Mouse (Mus musculus) midbrain, embryonic 16.5 days (tissue): ENCODE data around the gene Gatd1. TPM values are rescaled to one million over a fixed set of nuclear protein-coding genes. Genes with fewer than 3 reads are reported as not detected.
"Not testable (repeated sequence)": the region's sequence is repeated elsewhere in the genome, so short reads cannot be mapped to it uniquely, and the experiment has no call there.

ENCODE experiments used
- ATAC-seq: fragments of 200-750 bp; cut with Nextera tagmentation; 2 replicates; pipeline ENCODE4 v1.8.0; 2017; ENCODE audit warnings: moderate TSS enrichment
- H3K27ac ChIP-seq: fragments of 300-500 bp; sonication (generic); 2 replicates; pipeline ENCODE4 v1.5.1; 2014; ENCODE audit warnings: mild to moderate bottlenecking, low read length, mixed read lengths
- H3K27me3 ChIP-seq: fragments of 300-500 bp; sonication (generic); 2 replicates; pipeline ENCODE4 v1.6.1; 2014; ENCODE audit warnings: low read depth, low read length, mixed read lengths; ENCODE audit not compliant: control insufficient read depth, insufficient read depth
- H3K36me3 ChIP-seq: fragments of 300-500 bp; sonication (generic); 2 replicates; pipeline ENCODE4 v1.6.1; 2014; ENCODE audit warnings: mild to moderate bottlenecking, low read length, moderate library complexity, mixed read lengths; ENCODE audit not compliant: control insufficient read depth, insufficient read depth
- H3K4me1 ChIP-seq: fragments of 300-500 bp; sonication (generic); 2 replicates; pipeline ENCODE4 v1.6.1; 2014; ENCODE audit warnings: mild to moderate bottlenecking, low read length, mixed read lengths; ENCODE audit not compliant: control insufficient read depth, insufficient read depth
- H3K4me2 ChIP-seq: fragments of 300-500 bp; sonication (generic); 2 replicates; pipeline ENCODE4 v1.6.1; 2014; ENCODE audit warnings: mild to moderate bottlenecking, low read length, mixed read lengths
- H3K4me3 ChIP-seq: fragments of 300-500 bp; sonication (generic); 2 replicates; pipeline ENCODE4 v1.5.1; 2014; ENCODE audit warnings: low read depth, mild to moderate bottlenecking, low read length, moderate library complexity, mixed read lengths
- H3K9ac ChIP-seq: fragments of 300-500 bp; sonication (generic); 2 replicates; pipeline ENCODE4 v1.6.1; 2014; ENCODE audit warnings: low read depth, low read length, mixed read lengths
- H3K9me3 ChIP-seq: fragments of 300-500 bp; sonication (generic); replicated peaks from 2 replicates; pipeline ENCODE4 v1.6.1; 2014; ENCODE audit warnings: mild to moderate bottlenecking, low read length, mixed read lengths; ENCODE audit not compliant: control insufficient read depth, poor library complexity, severe bottlenecking
- WGBS: fragments of 180-500 bp; shearing (Covaris S2); extraction: QIAGEN DNeasy Blood & Tissue Kit; methylation state at CpG from one replicate; pipeline ENCODE4 v1.1.7; 2014; 5-methylcytosine and 5-hydroxymethylcytosine counted together
- polyA plus RNA-seq: library from polyadenylated mRNA; unstranded; fragments of >200 nt; fragmentation: Nextera tagmentation; extraction: Ambion mirVana; gene quantifications from 2 replicates; pipeline ENCODE4 v1.2.1, GENCODE M21; 2015

Gatd1 gene
- polyA plus RNA-seq, 1 experiment from 2014 or later = 54.9 TPM

DNA sequence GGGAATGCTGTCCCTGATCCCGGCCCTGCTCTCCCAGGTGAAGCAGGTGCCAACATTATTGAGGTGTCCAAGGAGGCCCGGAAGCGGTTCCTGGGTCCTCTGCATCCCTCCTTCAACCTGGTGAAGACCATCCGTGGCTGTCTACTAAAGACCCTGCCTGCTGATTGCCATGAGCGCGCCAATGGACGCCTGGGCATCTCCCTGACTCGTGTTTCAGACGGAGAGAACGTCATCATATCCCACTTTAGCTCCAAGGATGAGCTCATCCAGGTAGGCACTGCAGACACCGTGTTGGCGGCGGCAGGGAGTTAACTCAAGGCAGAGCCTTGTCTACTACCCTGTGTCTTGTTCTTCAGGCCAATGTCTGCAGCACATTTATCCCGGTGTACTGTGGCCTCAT lies 43.3 kb upstream of the Gatd1 start:
- H3K4me2 ChIP-seq = no peak overlapping the region
- H3K27ac ChIP-seq = no peak overlapping the region
- no peaks in the 10 kb centered on the region for H3K9me3 ChIP-seq
- H3K36me3 ChIP-seq = peaks cover 4% of the 10 kb centered on the region; the same call in 1 of the 2 replicates
- no peak overlapping the region for H3K4me3 ChIP-seq
- 94% methylated on average over 14 of the region's 14 CpGs for WGBS
- H3K9ac ChIP-seq = no peak overlapping the region
- peaks cover 24% of the 10 kb centered on the region for H3K27me3 ChIP-seq
- H3K4me1 ChIP-seq = peaks cover 18% of the 10 kb centered on the region
- no peak for ATAC-seq

DNA sequence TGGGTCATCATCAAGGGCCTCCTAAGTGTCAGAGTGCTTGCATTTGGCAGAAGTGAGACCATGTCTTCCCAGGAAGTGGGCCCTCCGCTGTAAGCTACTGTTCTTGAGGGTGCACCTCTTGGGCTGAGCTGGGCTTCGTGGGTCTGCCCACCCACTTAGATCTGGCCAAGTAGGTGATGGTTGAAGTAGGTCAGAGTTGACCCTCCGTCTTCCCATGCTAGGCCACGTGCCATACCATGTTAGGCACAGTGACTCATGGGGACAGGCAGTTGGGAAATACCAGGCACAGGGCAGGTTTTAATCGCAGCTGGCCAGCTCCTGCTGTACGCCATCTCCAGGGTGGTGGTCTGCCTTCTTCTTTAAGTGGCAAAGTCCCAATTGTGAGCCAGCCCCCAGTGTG lies 42.8 kb upstream of the Gatd1 start:
- Histone ChIP-seq H3K9me3 (no peaks in the 10 kb centered on the region), H3K27me3 (peaks cover 19% of the 10 kb centered on the region), H3K27ac (no peak overlapping the region), H3K4me3 (no peak overlapping the region), H3K4me2 (peak overlapping the region; percentile 74; the same call in 1 of the 2 replicates), H3K4me1 (peaks cover 13% of the 10 kb centered on the region), H3K9ac (no peak overlapping the region), H3K36me3 (peaks cover 8% of the 10 kb centered on the region)
- no peak for ATAC-seq
- 90% methylated on average over 6 of the region's 6 CpGs for WGBS

- Histone ChIP-seq H3K9ac (peak overlapping the region; percentile 78), H3K27me3 (peaks cover 9% of the 10 kb centered on the region), H3K36me3 (peaks cover 16% of the 10 kb centered on the region), H3K4me1 (peaks cover 10% of the 10 kb centered on the region), H3K4me3 (peak overlapping the region; percentile 76), H3K27ac (peak overlapping the region; percentile 65), H3K9me3 (no peaks in the 10 kb centered on the region), H3K4me2 (peak overlapping the region; percentile 74)
- WGBS = 3% methylated on average over 23 of the region's 23 CpGs
- peak; percentile 25 for ATAC-seq
Measured at GRCm38 (mm10) chr7:141455610-141456314, 41.8 kb upstream of the Gatd1 start.

DNA sequence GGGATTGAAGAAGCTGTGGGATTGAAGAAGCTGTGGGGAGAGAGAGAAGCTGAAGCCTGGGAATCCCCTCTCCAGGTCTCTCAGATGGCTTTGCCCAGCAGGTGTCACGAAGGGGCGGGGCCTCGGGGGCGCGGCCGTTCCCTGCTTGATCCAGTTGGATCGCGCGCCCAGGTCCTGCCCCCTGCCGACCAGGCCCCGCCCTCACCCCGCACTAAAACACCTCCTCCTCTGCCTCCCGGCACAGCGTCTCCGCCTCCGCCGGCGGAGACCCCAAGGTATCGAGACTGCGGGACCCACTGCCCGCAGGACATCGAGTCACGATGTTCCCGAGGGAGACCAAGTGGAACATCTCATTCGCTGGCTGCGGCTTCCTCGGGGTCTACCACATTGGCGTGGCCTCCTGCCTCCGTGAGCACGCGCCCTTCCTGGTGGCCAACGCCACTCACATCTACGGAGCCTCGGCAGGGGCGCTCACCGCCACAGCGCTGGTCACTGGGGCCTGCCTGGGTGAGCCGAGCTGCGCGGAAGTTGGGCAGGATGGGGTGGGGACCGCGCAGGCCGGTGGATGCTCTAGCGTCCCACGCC lies 41.1 kb upstream of the Gatd1 start, which contains the start of gene Pnpla2:
Gene Pnpla2 (plus strand): TSS at position 232 of the 585 bp plus-strand sequence.
- under 1% methylated on average over 40 of the region's 45 CpGs for WGBS
- Histone ChIP-seq H3K27ac (peak within 1 kb of the TSS; percentile 65), H3K4me2 (peak within 1 kb of the TSS; percentile 74), H3K4me1 (peaks cover 10% of the 10 kb centered on the region), H3K27me3 (peaks cover 2% of the 10 kb centered on the region), H3K9me3 (no peaks in the 10 kb centered on the region), H3K36me3 (peaks cover 17% of the 10 kb centered on the region), H3K9ac (peak within 1 kb of the TSS; percentile 78), H3K4me3 (peak within 1 kb of the TSS; percentile 76)
- peak; percentile 79 for ATAC-seq

- peaks cover 17% of the 10 kb centered on the region for H3K4me1 ChIP-seq
- 83% methylated on average over 2 of the region's 2 CpGs for WGBS
- no peak overlapping the region for H3K9ac ChIP-seq
- ATAC-seq = no peak
- peaks cover 16% of the 10 kb centered on the region for H3K36me3 ChIP-seq
- H3K4me2 ChIP-seq = no peak overlapping the region
- no peaks in the 10 kb centered on the region for H3K9me3 ChIP-seq
- no peak overlapping the region for H3K27ac ChIP-seq
- no peak overlapping the region for H3K4me3 ChIP-seq
- H3K27me3 ChIP-seq = no peaks in the 10 kb centered on the region
Measured at GRCm38 (mm10) chr7:141453636-141454035, 39.7 kb upstream of the Gatd1 start.

DNA sequence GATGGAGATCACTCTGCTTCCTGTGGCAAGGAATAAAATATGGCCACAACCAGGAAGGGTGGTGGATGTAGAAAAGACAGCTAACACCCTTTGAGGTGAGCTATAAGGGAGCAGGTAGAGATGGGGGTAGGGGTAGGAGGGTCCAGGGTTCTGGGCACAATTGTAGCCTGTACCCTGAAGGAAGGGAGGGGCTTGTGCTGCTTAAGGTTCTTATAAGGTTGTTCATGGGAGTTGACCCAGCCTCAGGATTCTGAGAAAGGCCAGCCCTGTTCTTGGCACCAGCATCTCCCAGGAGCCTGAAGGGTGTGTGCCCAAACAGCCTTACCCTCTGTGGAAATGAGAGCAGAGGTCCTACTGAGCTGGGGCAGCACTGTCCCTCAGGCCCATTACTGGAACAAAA lies 38.0 kb upstream of the Gatd1 start:
- Histone ChIP-seq H3K4me2 (no peak overlapping the region), H3K27me3 (no peaks in the 10 kb centered on the region), H3K4me3 (no peak overlapping the region), H3K36me3 (peaks cover 14% of the 10 kb centered on the region; the same call in 1 of the 2 replicates), H3K9me3 (no peaks in the 10 kb centered on the region), H3K4me1 (peaks cover 23% of the 10 kb centered on the region), H3K9ac (no peak overlapping the region), H3K27ac (no peak overlapping the region)
- ATAC-seq = no peak

GRCm38 (mm10) chr7:141447110-141447991 lies 33.4 kb upstream of the Gatd1 start, which contains the start of gene Rplp2:
Gene Rplp2 (plus strand): TSS chr7:141447370.
- under 1% methylated on average over 63 of the region's 63 CpGs for WGBS
- Histone ChIP-seq H3K9me3 (no peaks in the 10 kb centered on the region), H3K4me2 (peak within 1 kb of the TSS; percentile 68), H3K27ac (peak within 1 kb of the TSS; percentile 97), H3K4me3 (peak within 1 kb of the TSS; percentile 87), H3K27me3 (no peaks in the 10 kb centered on the region), H3K4me1 (peaks cover 13% of the 10 kb centered on the region), H3K36me3 (peaks cover 14% of the 10 kb centered on the region; the same call in 1 of the 2 replicates), H3K9ac (peak within 1 kb of the TSS; percentile 85)
- ATAC-seq = peak; percentile 95

- H3K36me3 ChIP-seq, H3K9me3 ChIP-seq, H3K27ac ChIP-seq, H3K4me3 ChIP-seq, ATAC-seq, H3K27me3 ChIP-seq, H3K9ac ChIP-seq: not testable (repeated sequence)
- H3K4me2 ChIP-seq = peak overlapping the region; percentile 60
- H3K4me1 ChIP-seq = peaks cover 13% of the 10 kb centered on the region
- 73% methylated on average over 3 of the region's 3 CpGs for WGBS
Measured at GRCm38 (mm10) chr7:141446374-141446773, 32.4 kb upstream of the Gatd1 start.
